Mouse (Mus musculus): ENCODE data around the gene Uggt2. TPM values are rescaled to one million over a fixed set of nuclear protein-coding genes. Genes with fewer than 3 reads are reported as not detected.

The Uggt2 gene
- 10 to 100 TPM; 22.4 to 33.3 TPM for total RNA-seq (2021)

DNA sequence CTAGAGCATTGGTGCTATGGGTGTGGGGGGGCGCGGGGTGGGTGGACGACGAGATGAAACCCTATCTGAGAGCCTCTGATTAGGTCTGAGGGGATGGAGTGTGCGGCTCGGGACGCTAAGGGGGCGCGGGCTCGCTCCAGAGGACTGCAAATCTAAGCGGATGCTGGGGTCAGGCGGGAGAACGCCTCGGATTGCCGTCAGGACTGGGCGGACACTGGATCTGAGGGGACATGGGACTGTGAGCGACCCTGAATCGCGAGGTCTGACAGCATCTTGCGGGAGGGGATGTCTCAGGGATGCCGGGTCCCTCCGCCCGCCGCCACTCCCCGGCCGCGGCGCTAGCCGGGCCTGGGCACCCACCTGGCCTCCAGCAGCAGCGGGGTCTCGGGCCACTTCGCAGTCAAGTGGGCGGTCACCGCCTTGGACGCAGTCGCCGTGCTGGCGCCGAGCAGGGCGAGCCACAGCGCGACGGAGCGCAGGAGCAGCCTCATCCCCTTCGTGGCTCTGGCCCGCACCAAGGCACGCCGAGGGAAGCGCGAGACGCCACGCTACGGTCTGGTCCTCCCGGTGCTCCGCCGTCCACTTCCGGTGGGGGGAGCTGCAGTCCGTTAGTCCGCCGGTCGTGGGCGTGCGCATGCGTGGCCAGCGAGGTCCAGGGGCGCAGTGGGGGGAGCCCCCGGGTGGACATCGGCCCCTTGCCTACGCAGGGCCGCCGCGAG, at the start of gene Uggt2:
Gene Uggt2 (minus strand): TSS at position 580 of the 719 bp plus-strand sequence.
- intact Hi-C loops (cut with DNase I) = no loop called here
- peak; percentile 86 for DNase-seq (ENCODE audit: low spot score in 2 of 2)

GRCm38 (mm10) chr14:119139381-119139950, 40.2 kb upstream of the Uggt2 start:
- intact Hi-C loops (cut with DNase I) = loop anchor here (5.0 kb wide), 2 partner anchors 78 to 718 kb away; no protein-coding TSS in a partner anchor
- peak in 1 of 2 experiments; percentile 31 for DNase-seq (ENCODE audit: low spot score in 2 of 2)

DNA sequence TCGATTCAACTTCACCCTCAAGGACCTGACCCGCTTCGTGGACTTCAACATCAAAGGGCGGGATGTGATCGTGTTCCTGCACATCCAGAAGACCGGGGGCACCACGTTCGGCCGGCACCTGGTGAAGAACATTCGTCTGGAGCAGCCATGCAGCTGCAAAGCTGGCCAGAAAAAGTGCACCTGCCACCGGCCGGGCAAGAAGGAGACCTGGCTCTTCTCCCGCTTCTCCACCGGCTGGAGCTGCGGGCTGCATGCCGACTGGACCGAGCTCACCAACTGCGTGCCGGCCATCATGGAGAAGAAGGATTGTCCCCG, 39.5 kb upstream of the Uggt2 start:
- no peak for DNase-seq (ENCODE audit: low spot score in 2 of 2)
- intact Hi-C loops (cut with DNase I) = loop anchor here (5.0 kb wide), 2 partner anchors 79 to 719 kb away; no protein-coding TSS in a partner anchor

GRCm38 (mm10) chr14:119137906-119138785, 38.9 kb upstream of the Uggt2 start, which contains the start of gene Hs6st3:
Gene Hs6st3 (plus strand): TSS chr14:119138341.
- intact Hi-C loops (cut with DNase I) = loop anchor here (5.0 kb wide), 2 partner anchors 79 to 719 kb away; no protein-coding TSS in a partner anchor

DNA sequence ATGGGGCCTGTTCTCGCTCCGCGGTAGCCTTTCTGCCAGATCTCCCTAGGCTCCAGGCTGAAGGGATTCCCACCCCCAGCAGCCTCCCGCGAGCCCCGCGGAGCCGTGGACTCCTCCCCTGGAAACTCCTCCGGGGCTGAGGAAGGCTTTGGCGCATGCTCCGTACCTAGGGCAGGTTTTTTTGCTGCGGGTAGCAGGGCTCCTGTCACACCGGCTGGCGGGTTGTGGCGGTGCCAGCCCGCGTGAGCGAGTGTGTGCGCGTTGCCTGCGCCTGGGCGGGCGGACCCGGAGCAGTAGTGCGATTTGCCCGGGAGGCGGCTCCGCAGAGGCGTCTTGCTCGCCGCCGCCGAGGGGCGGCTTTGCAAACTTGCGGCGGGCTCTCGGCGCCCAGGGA, 38.3 kb upstream of the Uggt2 start:
- intact Hi-C loops (cut with DNase I) = loop anchor here (5.0 kb wide), 2 partner anchors 80 to 720 kb away; no protein-coding TSS in a partner anchor
- peak; percentile 87 to 96 for DNase-seq (ENCODE audit: low spot score in 2 of 2)

More at GRCm38 (mm10) chr14:119137906-119138785, 38.9 kb upstream of the Uggt2 start, which contains the start of gene Hs6st3:
- DNase-seq (ENCODE audit: low spot score in 2 of 2) = peak in 1 of 2 experiments; percentile 25

- intact Hi-C loops (cut with DNase I) = no loop called here
- DNase-seq (ENCODE audit: low spot score in 2 of 2) = no peak
Observed at GRCm38 (mm10) chr14:119127330-119127729, 28.1 kb upstream of the Uggt2 start.

GRCm38 (mm10) chr14:119125840-119126239, 26.6 kb upstream of the Uggt2 start:
- DNase-seq (ENCODE audit: low spot score in 2 of 2) = no peak
- intact Hi-C loops (cut with DNase I) = no loop called here

GRCm38 (mm10) chr14:119124061-119124460, 24.8 kb upstream of the Uggt2 start:
- DNase-seq (ENCODE audit: low spot score in 2 of 2) = peak in 1 of 2 experiments; percentile 37
- intact Hi-C loops (cut with DNase I) = no loop called here

DNA sequence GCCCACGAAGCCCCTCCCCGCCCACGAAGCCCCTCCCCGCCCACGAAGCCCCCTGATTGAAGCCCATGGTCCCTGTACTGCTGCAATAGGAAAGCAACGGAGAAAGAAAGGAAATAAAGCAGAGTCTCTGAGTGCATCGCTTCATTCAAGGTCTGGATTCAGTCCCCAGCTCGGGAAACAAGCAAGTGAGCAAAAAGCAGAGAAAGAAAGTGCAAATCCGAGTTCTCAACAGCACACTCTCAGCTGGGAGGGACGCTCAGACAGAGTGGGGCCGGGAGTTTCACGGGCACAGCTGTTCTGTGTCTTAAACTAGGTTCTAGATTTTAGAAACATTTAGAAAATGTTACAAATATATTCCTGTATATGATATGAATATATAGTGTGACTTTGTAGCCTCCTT, 24.4 kb upstream of the Uggt2 start:
- intact Hi-C loops (cut with DNase I) = no loop called here
- DNase-seq (ENCODE audit: low spot score in 2 of 2) = peak in 1 of 2 experiments; percentile 25

DNA sequence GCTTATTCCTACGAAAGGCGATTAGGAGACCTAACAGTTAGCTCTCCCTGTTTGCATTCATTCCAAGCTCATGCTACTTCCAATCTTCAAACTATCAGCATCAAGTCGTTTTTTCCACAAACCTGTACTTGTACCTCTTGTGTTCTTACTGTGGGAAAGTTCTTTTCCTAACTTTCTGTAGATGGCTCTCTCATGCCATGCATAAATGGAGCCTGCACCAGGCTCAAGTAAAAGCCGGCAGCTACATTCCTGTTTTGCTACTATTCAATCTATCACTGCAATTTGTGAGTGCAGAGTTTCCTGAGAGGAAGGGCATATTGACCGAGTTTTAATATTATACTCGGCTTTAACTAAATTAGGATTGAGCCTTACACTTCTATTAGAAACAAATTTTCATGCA, 13.3 kb upstream of the Uggt2 start:
- DNase-seq (ENCODE audit: low spot score in 2 of 2) = peak in 1 of 2 experiments; percentile 40
- intact Hi-C loops (cut with DNase I) = loop anchor here (2.0 to 5.0 kb wide), 3 partner anchors 740 to 948 kb away; no protein-coding TSS in a partner anchor

DNA sequence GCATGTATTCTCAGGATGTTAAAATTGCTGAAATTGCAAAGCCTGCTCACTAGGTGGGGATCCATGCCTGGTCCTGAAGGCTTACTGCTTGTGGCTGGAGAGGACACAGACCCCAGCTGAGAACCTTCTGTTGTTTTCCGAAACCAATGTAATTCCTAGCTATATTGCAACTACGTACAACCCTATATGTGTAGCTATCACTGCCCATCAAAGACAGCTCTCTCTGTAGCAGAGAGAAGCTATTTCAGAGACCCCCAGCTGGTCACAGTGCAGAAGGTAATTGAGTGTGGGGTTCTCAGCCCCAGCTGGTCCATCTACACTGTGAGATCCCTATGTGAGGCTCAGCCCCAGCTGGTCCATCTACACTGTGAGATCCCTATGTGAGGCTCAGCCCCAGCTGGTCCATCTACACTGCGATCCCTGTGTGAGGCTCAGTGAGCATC, 10.6 kb upstream of the Uggt2 start:
- DNase-seq (ENCODE audit: low spot score in 2 of 2) = no peak
- intact Hi-C loops (cut with DNase I) = loop anchor here (5.0 kb wide), 2 partner anchors 743 to 898 kb away; no protein-coding TSS in a partner anchor

GRCm38 (mm10) chr14:119108776-119109301, 9.6 kb upstream of the Uggt2 start:
- intact Hi-C loops (cut with DNase I) = no loop called here
- no peak for DNase-seq (ENCODE audit: low spot score in 2 of 2)

GRCm38 (mm10) chr14:119107591-119107990, 8.4 kb upstream of the Uggt2 start:
- intact Hi-C loops (cut with DNase I) = no loop called here
- no peak for DNase-seq (ENCODE audit: low spot score in 2 of 2)

GRCm38 (mm10) chr14:119099570-119099891, 301 bp upstream of the Uggt2 start:
- no peak for DNase-seq (ENCODE audit: low spot score in 2 of 2)
- intact Hi-C loops (cut with DNase I) = no loop called here

GRCm38 (mm10) chr14:119061811-119062210, 37.4 kb downstream of the Uggt2 start:
- intact Hi-C loops (cut with DNase I) = no loop called here
- no peak for DNase-seq (ENCODE audit: low spot score in 2 of 2)

GRCm38 (mm10) chr14:119060682-119061081, 38.5 kb downstream of the Uggt2 start:
- intact Hi-C loops (cut with DNase I) = no loop called here
- DNase-seq (ENCODE audit: low spot score in 2 of 2) = peak; percentile 12 to 30

GRCm38 (mm10) chr14:119057014-119057413, 42.2 kb downstream of the Uggt2 start:
- intact Hi-C loops (cut with DNase I) = no loop called here

DNA sequence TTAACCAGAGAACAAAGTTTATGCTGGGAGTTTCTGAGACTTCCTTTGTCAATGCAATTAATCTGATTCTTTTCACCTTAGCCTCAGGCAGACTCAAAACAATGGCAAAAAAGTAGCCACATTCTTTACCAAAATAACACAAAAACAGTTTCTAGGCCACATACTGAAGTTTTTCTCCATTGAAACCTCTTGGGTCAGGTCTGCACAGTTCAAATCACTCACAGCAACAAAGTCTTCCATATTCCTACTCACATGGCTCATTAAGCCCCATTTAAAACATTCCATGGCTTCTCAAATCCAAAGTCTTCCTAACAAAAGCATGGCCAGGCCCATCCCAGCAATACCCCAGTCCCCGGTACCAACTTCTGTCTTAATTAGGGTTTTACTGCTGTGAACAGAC, 46.3 kb downstream of the Uggt2 start:
- no peak for DNase-seq (ENCODE audit: low spot score in 2 of 2)
- intact Hi-C loops (cut with DNase I) = no loop called here

More at GRCm38 (mm10) chr14:119057014-119057413, 42.2 kb downstream of the Uggt2 start:
- DNase-seq (ENCODE audit: low spot score in 2 of 2) = no peak

- intact Hi-C loops (cut with DNase I) = no loop called here
- no peak for DNase-seq (ENCODE audit: low spot score in 2 of 2)
Observed at GRCm38 (mm10) chr14:119052361-119052760, 46.9 kb downstream of the Uggt2 start.

GRCm38 (mm10) chr14:119043765-119044164, 55.5 kb downstream of the Uggt2 start:
- no peak for DNase-seq (ENCODE audit: low spot score in 2 of 2)
- intact Hi-C loops (cut with DNase I) = no loop called here

Measured in left cerebral cortex, postnatal 25 days (tissue).